Mouse (Mus musculus): Measurements from ENCODE around the gene Fbxl13. TPM values are rescaled to one million over a fixed set of nuclear protein-coding genes. Genes with fewer than 3 reads are reported as not detected.
A peak's percentile ranks its signal among the peaks of the same experiment; 100 is the strongest.

Gene Fbxl13
- total RNA-seq, 1 experiment = not detected

DNA sequence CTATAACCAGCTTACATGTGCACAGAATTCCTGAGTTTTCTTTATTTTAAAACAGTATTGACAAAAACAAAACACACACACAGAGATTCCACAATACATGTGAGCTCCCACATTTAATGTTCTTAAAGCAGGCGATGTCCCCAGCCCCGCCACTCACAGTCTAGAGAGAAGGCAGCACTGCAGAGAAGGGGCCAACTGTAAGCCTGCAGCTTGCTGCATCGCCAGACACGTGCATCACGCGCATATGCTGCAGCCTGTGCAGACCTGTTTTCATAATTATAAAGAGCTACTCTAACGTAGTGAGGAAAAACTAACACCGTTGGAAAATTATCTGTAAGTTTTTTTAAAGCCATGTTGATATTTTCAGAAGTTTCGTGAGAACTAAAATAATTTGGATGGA is 28.3 kb upstream of the Fbxl13 start:
- DNase-seq (ENCODE audit: low read depth, low spot score) = no peak
- no peak overlapping the region; the same call in 1 of the 2 replicates for H3K27ac ChIP-seq (ENCODE audit: insufficient read depth, low read depth, low read length, poor library complexity, severe bottlenecking)
- no peaks in the 10 kb centered on the region; the same call in 1 of the 2 replicates for H3K36me3 ChIP-seq (ENCODE audit: control insufficient read depth, insufficient read depth, low read length, poor library complexity, severe bottlenecking)
- H3K4me3 ChIP-seq (ENCODE audit: insufficient read depth in 1 of 2, low read depth in 1 of 2, low read length in 2 of 2, poor library complexity in 1 of 2, severe bottlenecking in 1 of 2) = 0 out of 4 replicates have a peak overlapping the region, but pooled peaks of 1 of the 2 experiments have one; percentile 66
- no peak for TF ChIP-seq HCFC1 (IDR thresholded peaks at IDR 0.05; ENCODE audit: borderline replicate concordance, insufficient read depth, low read length)
- TF ChIP-seq MAFK (IDR thresholded peaks at IDR 0.05; ENCODE audit: insufficient read depth, low read depth, low read length) = no peak
- TF ChIP-seq CHD2 (IDR thresholded peaks at IDR 0.05; ENCODE audit: low read depth, low read length) = no peak
- no peak for TF ChIP-seq ZNF384 (IDR thresholded peaks at IDR 0.05; ENCODE audit: low read depth, low read length)
- no peak for TF ChIP-seq ZC3H11A (IDR thresholded peaks at IDR 0.05; ENCODE audit: borderline replicate concordance, low read depth, low read length)
- no peaks in the 10 kb centered on the region for H3K9me3 ChIP-seq (ENCODE audit: control insufficient read depth, insufficient read depth, low read depth, low read length)
- H3K9ac ChIP-seq (ENCODE audit: insufficient read depth, low read depth, low read length, poor library complexity, severe bottlenecking) = no peak overlapping the region
- in situ Hi-C loops (cut with MboI; ENCODE audit: low sequenced_read_pairs in 2 of 2, unreplicated experiment in 2 of 2) = no loop called here
- peaks cover 11 to 13% of the 10 kb centered on the region in 2 experiments for H3K4me1 ChIP-seq (ENCODE audit: control insufficient read depth in 2 of 2, insufficient read depth in 2 of 2, low read length in 2 of 2, poor library complexity in 1 of 2)

DNA sequence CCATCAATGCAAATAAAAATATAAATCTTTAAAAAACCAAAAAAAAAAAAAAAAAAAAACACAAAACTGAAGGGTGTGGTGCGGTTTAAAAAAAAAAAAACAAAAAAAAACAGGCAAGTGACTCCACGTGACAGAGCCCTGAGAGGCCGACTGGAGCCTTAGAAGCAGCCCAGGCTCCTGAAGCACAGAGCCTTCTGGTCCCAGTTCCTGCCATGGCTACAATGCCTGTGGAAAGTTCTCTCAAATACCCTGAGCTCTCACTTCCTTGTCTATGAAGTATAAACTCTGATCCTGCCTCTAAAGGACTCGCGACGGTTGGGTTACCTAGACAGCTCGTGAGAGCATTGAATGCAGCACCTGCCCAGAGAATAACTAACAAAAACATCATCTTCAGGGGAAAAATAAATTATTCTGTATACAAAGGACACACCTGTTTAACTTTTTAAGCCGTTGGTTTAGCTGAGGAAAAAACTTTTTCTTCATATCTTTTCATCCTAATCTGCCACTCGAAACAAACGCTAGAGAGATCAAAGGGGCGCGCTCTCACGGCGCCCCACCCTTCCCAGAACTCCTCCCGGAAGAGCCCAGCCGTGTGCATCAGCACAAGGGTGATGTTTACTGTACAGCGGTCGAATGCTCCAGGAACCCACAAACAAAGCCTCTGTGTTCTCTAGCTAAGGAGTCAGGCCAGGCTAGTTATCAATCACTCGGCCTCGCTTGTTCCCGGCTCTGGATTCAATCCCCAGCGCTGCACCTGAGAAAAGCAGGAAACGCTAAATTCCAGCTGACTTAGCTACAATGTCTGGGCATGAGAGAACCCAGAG is 27.6 kb upstream of the Fbxl13 start:
- peaks cover 11 to 13% of the 10 kb centered on the region in 2 experiments for H3K4me1 ChIP-seq (ENCODE audit: control insufficient read depth in 2 of 2, insufficient read depth in 2 of 2, low read length in 2 of 2, poor library complexity in 1 of 2)
- in situ Hi-C loops (cut with MboI; ENCODE audit: low sequenced_read_pairs in 2 of 2, unreplicated experiment in 2 of 2) = no loop called here
- H3K9ac ChIP-seq (ENCODE audit: insufficient read depth, low read depth, low read length, poor library complexity, severe bottlenecking) = peak overlapping the region; percentile 47; the same call in 1 of the 2 replicates
- H3K4me3 ChIP-seq (ENCODE audit: insufficient read depth in 1 of 2, low read depth in 1 of 2, low read length in 2 of 2, poor library complexity in 1 of 2, severe bottlenecking in 1 of 2) = peak overlapping the region; percentile 25 to 66; a peak in 3 of 4 replicates
- H3K9me3 ChIP-seq (ENCODE audit: control insufficient read depth, insufficient read depth, low read depth, low read length) = no peaks in the 10 kb centered on the region
- no peaks in the 10 kb centered on the region; the same call in 1 of the 2 replicates for H3K36me3 ChIP-seq (ENCODE audit: control insufficient read depth, insufficient read depth, low read length, poor library complexity, severe bottlenecking)
- peak overlapping the region; percentile 6; the same call in 1 of the 2 replicates for H3K27ac ChIP-seq (ENCODE audit: insufficient read depth, low read depth, low read length, poor library complexity, severe bottlenecking)
- DNase-seq (ENCODE audit: low read depth, low spot score) = no peak
- TF ChIP-seq HCFC1 (IDR thresholded peaks at IDR 0.05; ENCODE audit: borderline replicate concordance, insufficient read depth, low read length) = no peak

DNA sequence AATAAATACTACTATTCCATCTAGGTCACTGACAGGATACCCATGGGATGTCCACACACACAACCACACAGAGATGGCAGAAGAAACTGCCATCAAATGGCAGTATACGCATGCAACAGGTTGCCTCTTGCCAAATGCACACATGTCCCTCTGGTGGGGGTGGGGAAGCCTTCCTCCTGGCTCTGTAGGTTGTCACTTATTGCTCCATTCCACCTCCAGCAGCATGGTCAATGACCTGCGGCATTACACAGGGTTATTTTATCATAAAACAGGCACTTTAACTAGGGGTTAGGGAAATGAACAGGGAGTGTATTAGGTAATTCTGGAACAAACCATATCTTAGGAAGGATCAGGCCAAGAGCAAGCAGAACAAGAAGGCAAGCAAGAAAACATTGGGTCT is 23.9 kb upstream of the Fbxl13 start:
- no peak for TF ChIP-seq HCFC1 (IDR thresholded peaks at IDR 0.05; ENCODE audit: borderline replicate concordance, insufficient read depth, low read length)
- TF ChIP-seq ZNF384 (IDR thresholded peaks at IDR 0.05; ENCODE audit: low read depth, low read length) = no peak
- no peak for TF ChIP-seq CHD2 (IDR thresholded peaks at IDR 0.05; ENCODE audit: low read depth, low read length)
- no peak for TF ChIP-seq ZC3H11A (IDR thresholded peaks at IDR 0.05; ENCODE audit: borderline replicate concordance, low read depth, low read length)
- no peak for TF ChIP-seq MAFK (IDR thresholded peaks at IDR 0.05; ENCODE audit: insufficient read depth, low read depth, low read length)
- no peak for DNase-seq (ENCODE audit: low read depth, low spot score)
- H3K4me3 ChIP-seq (ENCODE audit: insufficient read depth in 1 of 2, low read depth in 1 of 2, low read length in 2 of 2, poor library complexity in 1 of 2, severe bottlenecking in 1 of 2) = no peak overlapping the region
- H3K9ac ChIP-seq (ENCODE audit: insufficient read depth, low read depth, low read length, poor library complexity, severe bottlenecking) = no peak overlapping the region
- no peaks in the 10 kb centered on the region for H3K9me3 ChIP-seq (ENCODE audit: control insufficient read depth, insufficient read depth, low read depth, low read length)
- in situ Hi-C loops (cut with MboI; ENCODE audit: low sequenced_read_pairs in 2 of 2, unreplicated experiment in 2 of 2) = no loop called here
- peaks cover 2% of the 10 kb centered on the region for H3K36me3 ChIP-seq (ENCODE audit: control insufficient read depth, insufficient read depth, low read length, poor library complexity, severe bottlenecking)
- peaks cover 5 to 15% of the 10 kb centered on the region in 2 experiments for H3K4me1 ChIP-seq (ENCODE audit: control insufficient read depth in 2 of 2, insufficient read depth in 2 of 2, low read length in 2 of 2, poor library complexity in 1 of 2)
- H3K27ac ChIP-seq (ENCODE audit: insufficient read depth, low read depth, low read length, poor library complexity, severe bottlenecking) = no peak overlapping the region

- peaks cover 3 to 5% of the 10 kb centered on the region in 2 experiments; a peak in 2 of 4 replicates for H3K4me1 ChIP-seq (ENCODE audit: control insufficient read depth in 2 of 2, insufficient read depth in 2 of 2, low read length in 2 of 2, poor library complexity in 1 of 2)
- no peak overlapping the region; the same call in 1 of the 2 replicates for H3K9ac ChIP-seq (ENCODE audit: insufficient read depth, low read depth, low read length, poor library complexity, severe bottlenecking)
- DNase-seq (ENCODE audit: low read depth, low spot score) = no peak
- H3K9me3 ChIP-seq (ENCODE audit: control insufficient read depth, insufficient read depth, low read depth, low read length) = no peaks in the 10 kb centered on the region
- H3K4me3 ChIP-seq (ENCODE audit: insufficient read depth in 1 of 2, low read depth in 1 of 2, low read length in 2 of 2, poor library complexity in 1 of 2, severe bottlenecking in 1 of 2) = no peak overlapping the region
- in situ Hi-C loops (cut with MboI; ENCODE audit: low sequenced_read_pairs in 2 of 2, unreplicated experiment in 2 of 2) = no loop called here
- TF ChIP-seq CHD2 (IDR thresholded peaks at IDR 0.05; ENCODE audit: low read depth, low read length) (no peak), MAFK (IDR thresholded peaks at IDR 0.05; ENCODE audit: insufficient read depth, low read depth, low read length) (no peak), ZNF384 (IDR thresholded peaks at IDR 0.05; ENCODE audit: low read depth, low read length) (no peak), ZC3H11A (IDR thresholded peaks at IDR 0.05; ENCODE audit: borderline replicate concordance, low read depth, low read length) (no peak), HCFC1 (IDR thresholded peaks at IDR 0.05; ENCODE audit: borderline replicate concordance, insufficient read depth, low read length) (no peak)
- peak overlapping the region; percentile 47; the same call in 1 of the 2 replicates for H3K27ac ChIP-seq (ENCODE audit: insufficient read depth, low read depth, low read length, poor library complexity, severe bottlenecking)
- peaks cover 6% of the 10 kb centered on the region for H3K36me3 ChIP-seq (ENCODE audit: control insufficient read depth, insufficient read depth, low read length, poor library complexity, severe bottlenecking)
Measured at GRCm38 (mm10) chr5:21667191-21668137, 22.0 kb upstream of the Fbxl13 start.
